Mouse (Mus musculus): ENCODE measurements at regions not wholly inside any gene's neighbourhood (a gene's known extent, or its start where the extent isn't known, plus 50 kb on each side); places are given as distances from the start of the nearest gene placed in this dataset.

DNA sequence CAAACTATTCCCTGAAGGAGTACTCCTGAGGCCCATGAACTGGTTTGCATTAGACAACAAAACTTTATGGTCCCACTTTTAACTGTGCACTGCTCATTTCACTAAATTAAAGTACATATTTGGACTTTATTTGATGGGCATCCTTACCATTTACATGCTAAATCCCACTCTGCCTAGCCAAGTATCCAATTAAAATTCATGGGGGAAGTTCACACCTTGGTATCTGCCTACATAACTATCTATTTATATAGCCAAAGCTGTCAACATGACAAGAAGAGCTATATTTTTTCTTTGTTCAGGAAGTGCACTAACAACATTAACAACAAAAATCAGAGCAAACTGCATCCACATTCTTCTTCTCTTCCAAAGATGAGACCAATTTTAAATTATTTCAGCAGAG, 317.7 kb upstream of the Nwd2 start:
- intact Hi-C loops (cut with DNase I): loop anchor here (2.0 to 10.0 kb wide), 4 partner anchors 62 to 316 kb away; partner anchors contain the start of gene Nwd2
- no peak for TF ChIP-seq CTCF (IDR thresholded peaks at IDR 0.05)
- no peak for DNase-seq (ENCODE audit: extremely low spot score in 1 of 2, low spot score in 2 of 2)
- Histone ChIP-seq H3K27ac (peak overlapping the region; percentile 41; the same call in 1 of the 2 replicates), H3K4me3 (no peak overlapping the region)

DNA sequence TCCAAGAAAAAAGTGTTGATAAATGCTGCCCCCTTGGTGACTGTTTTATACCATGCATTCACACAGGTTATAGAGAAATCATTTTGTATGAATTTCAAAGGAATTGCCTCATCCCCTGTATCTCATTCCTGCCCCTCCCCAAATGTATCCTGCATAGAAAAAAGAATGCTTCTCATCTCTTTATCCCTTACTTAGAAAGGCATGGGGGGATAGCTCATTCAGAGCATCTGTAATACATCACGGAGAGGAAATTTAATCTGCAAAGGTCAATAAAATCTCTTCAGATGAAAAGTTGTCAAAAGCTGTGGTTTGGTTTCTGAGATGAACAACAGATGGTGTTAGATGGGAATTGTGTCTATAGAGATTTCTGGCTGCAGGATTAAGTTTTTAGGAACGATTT, 297.8 kb upstream of the Nwd2 start:
- intact Hi-C loops (cut with DNase I): no loop called here
- Histone ChIP-seq H3K4me3 (no peak overlapping the region), H3K27ac (no peak overlapping the region)
- DNase-seq (ENCODE audit: extremely low spot score in 1 of 2, low spot score in 2 of 2): no peak
- TF ChIP-seq CTCF (IDR thresholded peaks at IDR 0.05): no peak

DNA sequence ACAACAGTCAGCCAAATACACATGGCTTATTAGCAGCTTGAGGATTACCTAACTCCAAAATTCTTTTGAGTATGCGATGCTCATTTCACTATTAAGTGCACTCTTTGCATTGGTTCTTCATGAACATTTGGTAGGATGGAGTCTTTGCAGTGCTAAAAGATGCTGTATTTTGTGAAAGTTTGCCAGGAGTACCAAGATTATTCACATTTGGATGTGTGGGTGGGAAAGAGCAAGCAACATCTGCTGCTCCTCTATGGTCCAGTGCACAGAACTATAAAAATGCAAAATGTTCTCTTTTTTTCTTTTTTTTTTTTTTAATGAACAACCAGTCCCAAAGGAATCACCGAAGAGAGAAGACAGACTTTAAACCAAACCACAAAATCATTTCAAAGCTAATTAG, 256.9 kb upstream of the Nwd2 start:
- H3K27ac ChIP-seq: peak overlapping the region; percentile 4; the same call in 1 of the 2 replicates
- H3K4me3 ChIP-seq: no peak overlapping the region
- no peak for TF ChIP-seq CTCF (IDR thresholded peaks at IDR 0.05)
- no peak for DNase-seq (ENCODE audit: extremely low spot score in 1 of 2, low spot score in 2 of 2)
- intact Hi-C loops (cut with DNase I): loop anchor here (2.0 to 10.0 kb wide), 4 partner anchors 61 to 295 kb away; partner anchors contain the start of gene Nwd2

DNA sequence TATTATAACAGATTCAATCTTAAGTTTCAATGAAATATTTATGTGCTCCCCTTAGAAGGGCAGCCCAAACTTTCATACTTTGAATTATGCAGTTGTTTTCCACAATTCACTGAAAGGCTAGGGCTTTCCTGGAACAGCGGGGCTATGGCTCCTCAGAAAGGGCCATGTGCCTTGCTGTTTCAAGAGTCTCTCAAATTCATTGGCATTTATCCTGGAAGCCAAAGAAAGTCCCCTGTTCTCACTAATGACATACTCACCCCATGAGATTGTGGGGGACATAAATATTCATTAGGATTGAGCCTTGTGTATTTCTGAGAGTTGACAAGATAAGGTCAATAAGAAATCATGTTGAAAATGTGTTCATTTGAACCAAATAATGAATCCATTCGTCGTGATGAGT, 250.9 kb upstream of the Nwd2 start:
- DNase-seq (ENCODE audit: extremely low spot score in 1 of 2, low spot score in 2 of 2): no peak
- intact Hi-C loops (cut with DNase I): loop anchor here (10.0 kb wide), 1 partner anchor 247 kb away; the partner anchor contains the start of gene Nwd2
- no peak overlapping the region for H3K27ac ChIP-seq
- no peak for TF ChIP-seq CTCF (IDR thresholded peaks at IDR 0.05)
- H3K4me3 ChIP-seq: no peak overlapping the region

DNA sequence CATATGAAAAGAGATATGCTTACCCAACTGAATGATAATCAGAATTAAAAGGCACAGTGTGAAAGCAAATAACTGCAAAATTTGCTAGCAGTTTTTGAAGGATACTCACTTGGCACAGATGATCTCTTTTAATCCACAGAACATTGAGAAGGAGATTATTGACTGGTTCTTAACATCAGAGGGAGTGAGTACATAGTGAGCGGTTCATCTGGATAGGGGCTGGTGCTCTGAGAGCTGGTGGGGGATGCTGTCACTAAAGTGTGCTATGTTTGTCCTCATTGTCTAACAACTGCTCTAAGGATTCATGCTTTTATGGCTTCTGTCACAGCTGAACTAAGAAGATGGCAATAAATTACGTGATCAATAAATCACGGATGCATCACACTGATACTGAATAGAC, 218.7 kb upstream of the Nwd2 start:
- Histone ChIP-seq H3K27ac (no peak overlapping the region), H3K4me3 (no peak overlapping the region)
- intact Hi-C loops (cut with DNase I): no loop called here
- DNase-seq (ENCODE audit: extremely low spot score in 1 of 2, low spot score in 2 of 2): no peak
- no peak for TF ChIP-seq CTCF (IDR thresholded peaks at IDR 0.05)

DNA sequence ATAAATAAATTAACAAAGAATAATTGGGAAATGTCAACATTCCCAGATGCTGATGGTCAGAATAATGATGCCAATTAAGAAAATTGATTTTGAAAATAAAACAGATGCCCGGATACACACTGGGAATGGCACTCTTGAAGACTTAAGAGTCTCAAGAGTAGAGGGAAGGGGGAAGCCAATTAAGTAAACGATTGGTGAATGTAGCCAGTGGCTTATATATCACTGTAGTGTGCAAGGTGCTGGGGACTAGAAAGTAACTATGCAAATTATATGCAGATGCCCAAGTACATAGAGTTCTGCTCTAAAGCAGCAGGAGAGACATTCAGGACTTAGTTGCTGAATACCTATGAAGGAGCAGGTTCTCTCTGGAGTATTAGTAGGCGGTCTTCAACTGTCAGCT, 204.5 kb upstream of the Nwd2 start:
- TF ChIP-seq CTCF (IDR thresholded peaks at IDR 0.05): no peak
- H3K4me3 ChIP-seq: no peak overlapping the region
- DNase-seq (ENCODE audit: extremely low spot score in 1 of 2, low spot score in 2 of 2): no peak
- no peak overlapping the region for H3K27ac ChIP-seq
- intact Hi-C loops (cut with DNase I): no loop called here

DNA sequence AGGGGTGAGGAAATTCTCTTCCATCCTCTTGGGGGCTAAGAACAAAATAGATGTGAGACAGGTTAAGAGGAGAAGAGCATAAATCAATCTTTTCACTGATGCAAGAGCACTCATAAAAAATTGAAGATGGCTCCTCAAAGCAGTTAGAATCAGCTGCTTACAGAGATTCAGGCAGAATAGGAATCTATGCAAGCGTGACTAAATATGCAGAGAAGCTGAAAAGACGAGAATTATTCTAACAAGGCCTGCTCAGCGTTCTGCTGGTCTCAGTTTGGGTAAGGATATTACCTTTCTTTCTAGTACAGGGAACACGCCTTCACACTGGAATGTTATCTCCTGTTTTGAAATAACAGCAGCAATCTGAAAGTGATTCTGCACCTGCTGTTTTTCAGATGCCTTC, 203.7 kb upstream of the Nwd2 start:
- Histone ChIP-seq H3K27ac (peak overlapping the region; percentile 32; the same call in 1 of the 2 replicates), H3K4me3 (no peak overlapping the region)
- DNase-seq (ENCODE audit: extremely low spot score in 1 of 2, low spot score in 2 of 2): no peak
- intact Hi-C loops (cut with DNase I): no loop called here
- TF ChIP-seq CTCF (IDR thresholded peaks at IDR 0.05): no peak

DNA sequence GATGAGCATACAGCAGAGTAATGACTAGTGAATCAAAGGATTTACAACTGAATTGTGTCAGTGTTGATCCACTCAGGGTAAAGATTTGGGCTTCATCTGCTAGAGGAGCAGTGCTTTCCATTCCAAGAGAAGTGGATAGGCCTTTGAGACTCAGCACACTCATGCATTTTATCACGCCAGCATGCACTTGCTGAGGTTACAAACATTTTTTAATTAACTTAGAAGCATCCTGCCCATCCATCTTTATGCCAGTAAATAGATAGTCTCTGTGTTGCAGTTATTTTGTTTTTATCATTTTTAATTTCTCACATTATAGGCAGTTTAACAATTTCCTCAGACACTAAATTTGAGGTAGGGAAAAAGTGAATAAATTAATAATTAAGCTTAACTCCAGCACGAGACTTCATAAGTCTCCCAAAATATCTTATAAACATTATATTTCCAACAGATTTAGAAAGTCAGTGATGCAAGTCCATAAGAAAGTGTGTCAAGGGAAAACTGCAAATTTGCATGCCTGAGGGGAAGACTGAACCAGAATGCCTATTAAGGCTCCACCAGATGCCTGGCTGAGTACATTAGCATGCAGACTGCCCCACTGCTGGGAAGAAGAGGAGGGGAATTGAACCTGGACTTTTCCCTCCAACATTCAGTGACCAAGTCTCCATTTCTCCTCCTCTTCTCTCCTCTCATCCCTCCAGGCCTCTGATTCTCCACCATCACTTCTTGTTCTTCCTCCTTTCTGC, 180.2 kb upstream of the Nwd2 start:
- no peak for TF ChIP-seq CTCF (IDR thresholded peaks at IDR 0.05)
- no peak overlapping the region for H3K27ac ChIP-seq
- intact Hi-C loops (cut with DNase I): no loop called here
- DNase-seq (ENCODE audit: extremely low spot score in 1 of 2, low spot score in 2 of 2): no peak
- H3K4me3 ChIP-seq: no peak overlapping the region

DNA sequence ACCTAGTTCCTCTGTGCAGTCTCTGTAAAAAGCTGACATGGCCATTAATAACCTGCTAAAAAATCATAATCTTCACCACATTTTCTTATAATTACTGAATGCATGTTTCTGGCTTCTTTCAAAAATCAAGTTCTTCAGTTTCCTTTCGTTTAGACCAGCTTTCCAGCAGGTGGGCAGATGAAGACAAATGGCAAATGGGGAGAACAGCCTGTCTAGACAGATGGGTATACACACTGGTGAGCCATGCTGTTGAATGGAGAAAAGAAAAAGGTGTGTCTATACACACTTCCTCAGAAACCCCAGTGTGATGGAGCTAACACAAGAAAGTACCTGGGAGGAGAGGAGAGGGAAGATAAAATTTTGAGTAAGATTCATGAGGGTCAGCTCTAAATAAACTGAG, 179.2 kb upstream of the Nwd2 start:
- intact Hi-C loops (cut with DNase I): loop anchor here (10.0 kb wide), 1 partner anchor 135 kb away; no protein-coding TSS in a partner anchor
- TF ChIP-seq CTCF (IDR thresholded peaks at IDR 0.05): no peak
- H3K27ac ChIP-seq: no peak overlapping the region
- DNase-seq (ENCODE audit: extremely low spot score in 1 of 2, low spot score in 2 of 2): no peak
- no peak overlapping the region for H3K4me3 ChIP-seq

DNA sequence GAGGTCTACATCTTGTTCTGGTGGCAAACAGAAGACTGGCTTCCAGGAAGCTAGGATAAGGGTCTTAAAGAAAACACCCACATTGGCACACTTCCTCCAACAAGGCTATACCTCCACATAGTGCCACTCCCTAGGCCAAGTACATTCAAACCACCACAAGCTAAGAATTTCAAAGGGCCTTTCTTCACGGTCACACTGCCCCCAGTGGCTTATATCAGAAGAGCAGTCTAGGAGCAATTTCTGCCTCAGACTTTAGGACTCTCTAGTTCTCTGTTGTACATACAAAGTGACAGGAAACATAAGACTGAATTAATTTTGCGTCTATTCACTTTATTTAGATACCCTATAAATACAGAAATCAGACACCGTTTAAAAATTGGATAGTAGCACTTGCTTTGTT, 175.7 kb upstream of the Nwd2 start:
- TF ChIP-seq CTCF (IDR thresholded peaks at IDR 0.05): peak; percentile 18
- DNase-seq (ENCODE audit: extremely low spot score in 1 of 2, low spot score in 2 of 2): no peak
- no peak overlapping the region for H3K27ac ChIP-seq
- intact Hi-C loops (cut with DNase I): loop anchor here (10.0 kb wide), 1 partner anchor 138 kb away; no protein-coding TSS in a partner anchor
- H3K4me3 ChIP-seq: no peak overlapping the region

DNA sequence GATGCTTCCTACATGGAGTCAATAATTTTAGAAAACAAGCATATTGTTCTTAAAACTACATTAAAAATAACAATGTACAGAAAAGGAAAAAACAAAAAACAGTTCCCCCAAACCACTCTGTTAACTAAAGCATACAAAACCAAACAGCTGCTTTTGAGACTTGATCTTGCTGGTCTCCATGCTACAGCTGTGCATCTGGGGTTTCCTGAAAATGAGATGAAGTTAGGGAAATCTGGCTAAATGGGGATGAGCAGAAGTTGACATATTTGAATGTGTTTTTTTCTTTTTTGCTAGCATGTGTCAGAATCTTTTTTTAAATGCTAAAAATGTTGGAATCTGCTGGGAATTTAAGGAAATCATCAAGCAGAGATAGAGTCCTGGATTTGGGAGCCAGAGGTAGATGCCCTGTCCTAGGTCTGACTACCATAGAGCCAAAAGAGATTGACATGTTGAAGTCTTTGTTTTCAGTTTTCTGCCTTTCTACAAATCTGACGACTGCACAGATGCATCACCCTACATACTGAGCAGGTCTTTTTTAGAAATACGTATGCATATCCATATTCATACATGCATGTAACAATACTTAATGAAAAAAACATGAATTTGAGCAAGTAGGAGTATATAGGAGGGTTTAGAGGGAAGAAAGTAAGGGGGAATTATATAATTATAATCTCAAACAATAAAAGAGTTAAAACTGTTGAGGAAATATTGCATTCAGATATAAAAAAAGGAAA, 172.5 kb upstream of the Nwd2 start:
- TF ChIP-seq CTCF (IDR thresholded peaks at IDR 0.05): no peak
- intact Hi-C loops (cut with DNase I): loop anchor here (10.0 kb wide), 1 partner anchor 142 kb away; no protein-coding TSS in a partner anchor
- peak overlapping the region; percentile 24; the same call in 1 of the 2 replicates for H3K27ac ChIP-seq
- H3K4me3 ChIP-seq: no peak overlapping the region
- no peak for DNase-seq (ENCODE audit: extremely low spot score in 1 of 2, low spot score in 2 of 2)

DNA sequence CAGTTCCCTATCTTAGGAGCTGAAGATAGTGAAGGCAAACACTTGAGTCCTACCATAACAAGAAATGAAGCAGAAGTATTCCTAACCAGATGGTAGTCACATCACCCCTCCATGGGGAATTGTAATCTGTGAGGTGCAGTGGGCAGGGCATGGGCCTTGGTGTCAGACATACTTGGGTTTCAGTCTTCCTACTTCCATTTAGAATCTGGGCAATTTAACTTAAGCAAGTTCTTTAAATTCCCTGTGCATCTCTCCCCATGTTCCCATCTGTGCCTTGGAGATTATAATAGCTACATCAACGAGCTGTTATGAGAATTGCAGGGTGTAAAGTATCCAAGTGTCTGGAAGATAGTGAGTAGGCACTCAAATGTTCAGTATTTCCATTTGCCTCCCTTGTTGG, 149.9 kb upstream of the Nwd2 start:
- peak; percentile 11 to 42 for DNase-seq (ENCODE audit: extremely low spot score in 1 of 2, low spot score in 2 of 2)

More for the DNA sequence above, 149.9 kb upstream of the Nwd2 start:
- no peak for TF ChIP-seq CTCF (IDR thresholded peaks at IDR 0.05)
- peak overlapping the region; percentile 63; the same call in 1 of the 2 replicates for H3K27ac ChIP-seq
- intact Hi-C loops (cut with DNase I): loop anchor here (1.0 to 5.0 kb wide), 4 partner anchors 106 to 401 kb away; no protein-coding TSS in a partner anchor
- no peak overlapping the region for H3K4me3 ChIP-seq

Measured in left cerebral cortex, adult 2 months (tissue).